Mouse (Mus musculus) heart, postnatal 25 days (tissue): ENCODE measurements around the gene Ddah2. TPM values are rescaled to one million over a fixed set of nuclear protein-coding genes. Genes with fewer than 3 reads are reported as not detected.

ENCODE experiments used
- DNase-seq: peaks from one replicate; pipeline ENCODE4 v3.0.0; 2022; ENCODE audit warnings: low spot score
- intact Hi-C: fragments of 180-260 bp; cut with DNase I; formaldehyde crosslinking; loops from one replicate; pipeline ENCODE4 v1.15.1; 2025
- total RNA-seq, 2 experiments: library from RNA; stranded (reverse); gene quantifications; 2 replicates each; pipeline ENCODE4 v1.2.3; 2021

The Ddah2 gene
- total RNA-seq, 2 experiments from 2014 or later, result 27.7 to 31.3 TPM

DNA sequence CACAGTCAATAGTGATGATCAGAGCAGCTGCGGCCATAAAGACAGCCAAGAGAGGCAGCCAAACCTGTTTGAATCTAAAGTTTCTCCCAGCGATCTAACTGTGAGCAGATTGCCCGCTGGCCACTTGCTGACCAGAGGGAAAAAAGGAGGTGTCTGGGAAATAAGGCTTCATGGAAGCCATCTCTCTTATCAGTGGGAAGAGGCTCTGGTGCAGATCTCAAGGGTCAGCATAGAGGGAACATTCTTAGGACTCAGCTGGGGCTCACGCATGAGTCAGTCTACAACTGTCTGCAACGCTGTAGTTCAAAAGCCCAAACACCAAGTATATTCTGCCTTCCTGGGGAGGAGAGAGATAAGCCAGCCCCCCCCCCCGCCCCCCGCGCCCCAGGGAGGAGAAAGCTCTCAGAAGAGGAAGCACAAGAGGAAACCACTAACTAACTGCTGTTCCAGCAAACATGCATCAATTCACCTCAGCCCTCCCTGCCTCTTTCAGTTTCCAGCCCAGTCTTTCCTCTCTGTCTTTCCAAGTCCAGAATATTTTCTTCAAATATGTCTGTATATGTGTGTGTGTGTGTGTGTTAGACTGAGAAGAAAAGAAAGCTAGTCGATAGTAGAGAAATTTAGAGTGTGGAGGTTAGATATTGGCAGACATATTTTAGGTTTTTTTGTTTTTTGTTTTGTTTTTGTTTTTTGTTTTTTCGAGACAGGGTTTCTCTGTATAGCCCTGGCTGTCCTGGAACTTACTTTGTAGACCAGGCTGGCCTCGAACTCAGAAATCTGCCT is 10.5 kb upstream of the Ddah2 start:
- intact Hi-C loops, result no loop called here
- DNase-seq, result no peak

DNA sequence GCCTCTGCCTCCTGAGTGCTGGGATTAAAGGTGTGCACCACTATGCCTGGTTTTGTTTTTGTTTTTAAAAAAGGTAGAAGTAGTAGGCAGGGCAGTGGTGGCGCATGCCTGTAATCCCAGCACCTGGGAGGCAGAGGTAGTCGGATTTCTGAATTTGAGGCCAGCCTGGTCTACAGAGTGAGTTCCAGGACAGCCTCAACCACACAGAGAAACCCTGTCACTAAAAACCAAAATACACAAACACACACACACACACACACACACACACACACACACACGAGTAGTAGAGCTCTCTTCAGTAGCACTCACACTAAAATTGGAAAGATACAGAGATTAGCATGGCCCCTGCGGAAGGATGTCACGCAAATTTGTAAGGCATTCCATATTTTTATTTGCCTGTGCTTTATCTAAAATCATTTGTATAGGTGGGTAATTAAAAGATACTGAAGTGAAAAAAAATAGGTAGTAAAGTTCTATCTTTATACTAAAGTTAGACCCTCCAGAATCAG is 9.8 kb upstream of the Ddah2 start:
- no peak for DNase-seq
- intact Hi-C loops, result no loop called here

GRCm38 (mm10) chr17:35049561-35050016 is 9.2 kb upstream of the Ddah2 start, which contains the start of gene Clic1:
Clic1 (plus strand) TSS chr17:35049966.
- no peak for DNase-seq
- intact Hi-C loops, result no loop called here

DNA sequence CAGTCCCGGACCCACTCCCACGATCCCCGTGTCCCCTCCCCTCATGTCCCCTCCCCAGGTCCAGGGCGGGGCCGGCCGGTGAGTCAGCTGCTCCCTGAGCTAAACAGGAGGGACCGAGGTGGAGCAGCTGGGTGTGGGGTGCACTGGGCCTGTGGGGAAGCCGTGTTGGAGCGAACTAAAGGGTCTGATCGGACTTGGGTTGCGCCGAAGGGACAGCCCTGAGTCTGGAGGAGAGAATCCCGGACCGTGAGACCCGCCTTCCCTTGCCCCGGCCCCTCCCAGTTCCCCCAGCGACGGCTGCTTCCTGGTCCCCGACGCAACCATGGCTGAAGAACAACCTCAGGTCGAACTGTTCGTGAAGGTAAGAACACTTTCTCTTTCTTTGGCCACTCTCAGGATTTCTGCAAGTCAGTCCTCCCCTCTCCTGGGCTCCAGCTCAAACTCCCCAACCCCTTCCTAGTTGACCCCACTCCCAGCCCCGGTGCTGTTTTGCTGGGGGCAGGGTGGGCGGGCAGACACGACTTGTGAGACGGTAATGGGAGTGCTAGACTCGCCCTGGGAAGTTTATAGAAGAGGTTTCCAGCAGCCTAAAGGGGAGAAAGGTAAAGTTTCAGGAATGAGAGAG is 8.6 kb upstream of the Ddah2 start:
- intact Hi-C loops, result no loop called here
- DNase-seq, result peak; percentile 73

- intact Hi-C loops, result no loop called here
- peak; percentile 87 for DNase-seq
Measured at GRCm38 (mm10) chr17:35051156-35052086, 7.4 kb upstream of the Ddah2 start.

DNA sequence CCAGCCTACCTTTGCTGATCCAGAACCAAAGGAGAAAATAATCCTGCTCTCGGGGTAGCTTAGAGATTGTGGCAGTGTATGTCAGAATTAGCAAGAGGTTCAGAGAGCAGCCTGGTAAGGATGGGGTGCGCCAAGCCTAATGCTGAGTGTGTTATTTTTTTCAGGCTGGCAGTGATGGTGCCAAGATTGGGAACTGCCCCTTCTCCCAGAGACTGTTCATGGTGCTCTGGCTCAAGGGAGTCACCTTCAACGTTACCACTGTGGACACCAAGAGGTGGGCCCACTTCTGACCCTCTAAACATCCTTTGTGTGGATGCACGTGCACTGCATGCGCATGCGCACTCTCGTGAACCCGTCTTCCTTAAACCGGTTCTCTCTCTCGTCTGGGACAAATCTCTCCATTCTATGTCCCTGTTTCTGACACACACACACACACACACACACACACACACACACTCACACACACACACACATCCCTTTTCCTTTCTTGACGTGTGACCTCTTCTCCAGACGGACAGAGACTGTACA is 6.5 kb upstream of the Ddah2 start:
- intact Hi-C loops, result no loop called here
- no peak for DNase-seq

- DNase-seq, result no peak
- intact Hi-C loops, result no loop called here
Measured at GRCm38 (mm10) chr17:35055691-35056495, 2.9 kb upstream of the Ddah2 start.

- DNase-seq, result no peak
- intact Hi-C loops, result no loop called here
Measured at GRCm38 (mm10) chr17:35057090-35057489, 1.7 kb upstream of the Ddah2 start.

GRCm38 (mm10) chr17:35058316-35058715 is 519 bp upstream of the Ddah2 start:
- DNase-seq, result no peak
- intact Hi-C loops, result no loop called here

GRCm38 (mm10) chr17:35060071-35060470 is 1.2 kb downstream of the Ddah2 start:
- intact Hi-C loops, result no loop called here
- DNase-seq, result no peak

- DNase-seq, result no peak
- intact Hi-C loops, result no loop called here
Measured at GRCm38 (mm10) chr17:35060737-35061297, 2.0 kb downstream of the Ddah2 start.

DNA sequence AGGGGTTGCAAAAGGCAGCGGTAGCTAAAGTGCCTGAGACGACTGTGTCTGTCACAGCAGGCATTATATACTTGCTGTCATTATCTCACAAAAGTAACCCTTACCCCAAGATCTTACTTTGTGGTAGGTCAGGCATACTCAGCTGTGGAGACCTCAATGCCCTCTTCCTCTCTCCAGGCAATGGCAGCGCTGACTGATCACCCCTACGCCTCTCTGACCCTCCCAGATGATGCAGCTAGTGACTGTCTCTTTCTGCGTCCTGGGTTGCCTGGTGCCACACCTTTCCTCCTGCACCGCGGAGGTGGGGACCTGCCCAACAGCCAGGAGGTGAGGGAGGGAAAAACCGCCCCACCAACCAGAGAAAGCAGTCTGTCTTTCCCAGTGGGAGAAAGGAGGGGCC is 2.5 kb downstream of the Ddah2 start:
- intact Hi-C loops, result no loop called here
- no peak for DNase-seq

- no peak for DNase-seq
- intact Hi-C loops, result no loop called here
Measured at GRCm38 (mm10) chr17:35063466-35063865, 4.6 kb downstream of the Ddah2 start.

- intact Hi-C loops, result no loop called here
- no peak for DNase-seq
Measured at GRCm38 (mm10) chr17:35064378-35064877, 5.6 kb downstream of the Ddah2 start.

- intact Hi-C loops, result no loop called here
- DNase-seq, result no peak
Measured at GRCm38 (mm10) chr17:35064951-35065947, 6.4 kb downstream of the Ddah2 start, which contains the start of gene Ly6g6c. Ly6g6c (plus strand) TSS chr17:35065388.

DNA sequence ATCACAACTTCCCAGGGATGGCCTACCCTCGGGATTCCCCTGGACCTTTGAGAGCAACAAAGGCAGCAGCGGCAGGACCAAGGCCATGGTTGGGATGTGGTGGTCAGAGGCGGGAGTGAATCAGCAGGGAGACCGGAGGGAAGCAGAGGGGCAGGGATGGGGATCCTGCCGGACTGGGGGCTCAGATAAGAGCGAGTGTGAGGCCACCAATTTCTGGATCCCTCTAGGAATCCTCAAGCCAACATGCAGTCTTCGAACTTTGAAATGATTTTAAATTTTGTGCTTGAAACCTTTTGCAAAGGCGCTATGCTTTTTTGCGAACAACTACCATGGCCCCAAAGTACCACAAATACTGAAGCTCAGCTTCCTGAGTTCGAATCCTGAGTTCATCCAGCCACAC is 7.2 kb downstream of the Ddah2 start, which contains the start of gene Mpig6b:
Mpig6b (minus strand) TSS at position 101 of the 400 bp plus-strand sequence.
- DNase-seq, result no peak
- intact Hi-C loops, result no loop called here

GRCm38 (mm10) chr17:35068213-35068914 is 9.5 kb downstream of the Ddah2 start:
- no peak for DNase-seq
- intact Hi-C loops, result no loop called here
